Mouse (Mus musculus): ENCODE measurements at regions not wholly inside any gene's neighbourhood (a gene's known extent, or its start where the extent isn't known, plus 50 kb on each side); places are given as distances from the start of the nearest gene placed in this dataset.

GRCm38 (mm10) chr11:92858170-92858569, 239.7 kb upstream of the Car10 start:
- no peak for DNase-seq

GRCm38 (mm10) chr11:92889693-92890454, 208.0 kb upstream of the Car10 start:
- DNase-seq = peak; percentile 45 to 52

- no peak for DNase-seq
These were observed 198.5 kb upstream of the Car10 start for GRCm38 (mm10) chr11:92899296-92899695.
